Mouse (Mus musculus) ES-E14 (cell line): Measurements from ENCODE around the gene Nlk. TPM values are rescaled to one million over a fixed set of nuclear protein-coding genes. Genes with fewer than 3 reads are reported as not detected.

Source experiments
- DNase-seq: peaks from one replicate; pipeline ENCODE4 v3.0.0-alpha.2; 2013; ENCODE audit warnings: low read depth, low spot score
- H3K27ac ChIP-seq: 2 replicates; pipeline ENCODE4 v1.5.1; 2012; ENCODE audit warnings: low read depth, mild to moderate bottlenecking, low read length, moderate library complexity, mixed read lengths; ENCODE audit not compliant: poor library complexity, insufficient read depth, severe bottlenecking
- H3K36me3 ChIP-seq: 2 replicates; pipeline ENCODE4 v1.6.1; 2012; ENCODE audit warnings: mild to moderate bottlenecking, low read length, moderate library complexity, mixed read lengths; ENCODE audit not compliant: control insufficient read depth, poor library complexity, insufficient read depth, severe bottlenecking
- H3K4me1 ChIP-seq, 2 experiments: fragments of 150-350 bp in 1 of 2; sonication (generic) in 1 of 2; 2 replicates each; pipeline ENCODE4 v1.6.1; 2012; ENCODE audit warnings: low read length in 2 of 2, mild to moderate bottlenecking in 1 of 2, mixed read lengths in 1 of 2; ENCODE audit not compliant: control insufficient read depth in 2 of 2, insufficient read depth in 2 of 2, poor library complexity in 1 of 2
- H3K4me3 ChIP-seq, 2 experiments: fragments of 150-350 bp in 1 of 2; sonication (generic) in 1 of 2; 2 replicates each; pipeline ENCODE4 v1.5.1; 2012; ENCODE audit warnings: low read length in 2 of 2, low read depth in 1 of 2, mild to moderate bottlenecking in 1 of 2, mixed read lengths in 1 of 2; ENCODE audit not compliant: insufficient read depth in 1 of 2, poor library complexity in 1 of 2, severe bottlenecking in 1 of 2
- H3K9ac ChIP-seq: 2 replicates; pipeline ENCODE4 v1.6.1; 2012; ENCODE audit warnings: low read depth, mild to moderate bottlenecking, low read length, mixed read lengths; ENCODE audit not compliant: poor library complexity, insufficient read depth, severe bottlenecking
- H3K9me3 ChIP-seq: fragments of 150-350 bp; sonication (generic); 2 replicates; pipeline ENCODE4 v1.6.1; 2012; ENCODE audit warnings: low read depth, mild to moderate bottlenecking, low read length; ENCODE audit not compliant: control insufficient read depth, insufficient read depth
- CHD2 ChIP-seq: IDR thresholded peaks from 2 replicates; pipeline ENCODE4 v1.6.1; 2014; ENCODE audit warnings: mild to moderate bottlenecking, low read depth, low read length, inconsistent platforms
- HCFC1 ChIP-seq: IDR thresholded peaks from 2 replicates; pipeline ENCODE4 v1.6.1; 2012; ENCODE audit warnings: low read length, inconsistent platforms, borderline replicate concordance; ENCODE audit not compliant: insufficient read depth
- MAFK ChIP-seq: IDR thresholded peaks from 2 replicates; pipeline ENCODE4 v1.6.1; 2014; ENCODE audit warnings: mild to moderate bottlenecking, low read depth, low read length, inconsistent platforms; ENCODE audit not compliant: insufficient read depth
- ZC3H11A ChIP-seq: IDR thresholded peaks from 2 replicates; pipeline ENCODE4 v1.6.1; 2012; ENCODE audit warnings: low read depth, mild to moderate bottlenecking, inconsistent platforms, low read length, borderline replicate concordance
- ZNF384 ChIP-seq: IDR thresholded peaks from 2 replicates; pipeline ENCODE4 v1.6.1; 2012; ENCODE audit warnings: low read depth, low read length, inconsistent platforms
- in situ Hi-C, 2 experiments: fragments of 600-800 bp; cut with MboI; formaldehyde crosslinking; loops; one replicate each; pipeline ENCODE4 v1.15.1; 2025; ENCODE audit warnings: low sequenced_read_pairs in 2 of 2, inconsistent platforms in 1 of 2; ENCODE audit not compliant: unreplicated experiment in 2 of 2
- total RNA-seq: library from RNA; depleted of rRNA; stranded (reverse); fragments of 300-350 nt; gene quantifications from 2 replicates; pipeline ENCODE4 v1.2.3, GENCODE M21; 2012

The Nlk gene
- total RNA-seq, 1 experiment: 24.7 TPM

DNA sequence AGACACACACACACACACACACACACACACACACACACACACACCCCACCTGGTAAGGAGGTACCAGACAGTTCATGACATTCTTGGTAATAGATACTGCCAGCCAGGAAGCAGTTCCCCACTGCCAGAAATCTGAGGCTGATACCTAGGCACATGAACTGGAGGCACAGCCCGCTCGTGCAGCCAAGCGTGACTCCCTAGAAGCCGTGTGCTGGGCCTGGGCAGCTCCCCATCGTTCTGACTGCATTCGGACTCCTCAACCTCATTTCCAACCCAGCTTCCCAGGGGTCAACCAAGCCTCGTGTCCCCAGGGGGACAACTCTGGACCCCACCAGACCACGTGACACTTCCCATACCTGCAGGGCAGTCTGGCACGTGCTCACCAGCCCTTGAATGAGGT is 168.5 kb downstream of the Nlk start:
- Histone ChIP-seq H3K4me3 (no peak overlapping the region), H3K36me3 (peaks cover 48% of the 10 kb centered on the region), H3K27ac (no peak overlapping the region), H3K4me1 (no peaks in the 10 kb centered on the region), H3K9ac (no peak overlapping the region), H3K9me3 (no peaks in the 10 kb centered on the region)
- in situ Hi-C loops: no loop called here
- no peak for DNase-seq
- TF ChIP-seq CHD2: no peak
- TF ChIP-seq HCFC1: no peak
- no peak for TF ChIP-seq ZNF384
- TF ChIP-seq ZC3H11A: no peak
- no peak for TF ChIP-seq MAFK

GRCm38 (mm10) chr11:78524838-78525237 is 172.3 kb downstream of the Nlk start:
- H3K4me1 ChIP-seq: no peaks in the 10 kb centered on the region
- H3K36me3 ChIP-seq: peaks cover 75% of the 10 kb centered on the region
- H3K27ac ChIP-seq: no peak overlapping the region
- no peak for DNase-seq
- H3K9me3 ChIP-seq: no peaks in the 10 kb centered on the region
- no peak overlapping the region for H3K4me3 ChIP-seq
- in situ Hi-C loops: no loop called here
- no peak for TF ChIP-seq ZNF384
- no peak for TF ChIP-seq MAFK
- TF ChIP-seq HCFC1: no peak
- no peak overlapping the region for H3K9ac ChIP-seq

- no peak for TF ChIP-seq CHD2
- no peak for TF ChIP-seq HCFC1
- TF ChIP-seq ZNF384: no peak
- no peak for TF ChIP-seq ZC3H11A
- TF ChIP-seq MAFK: no peak
- in situ Hi-C loops: no loop called here
- H3K36me3 ChIP-seq: peaks cover 79% of the 10 kb centered on the region
- H3K4me1 ChIP-seq: peaks cover 0 to 2% of the 10 kb centered on the region in 2 experiments; a peak in 1 of 4 replicates
- DNase-seq: no peak
- H3K9ac ChIP-seq: no peak overlapping the region
- H3K4me3 ChIP-seq: no peak overlapping the region
- no peak overlapping the region for H3K27ac ChIP-seq
- H3K9me3 ChIP-seq: no peaks in the 10 kb centered on the region
These were observed 173.8 kb downstream of the Nlk start for GRCm38 (mm10) chr11:78523241-78523955.

DNA sequence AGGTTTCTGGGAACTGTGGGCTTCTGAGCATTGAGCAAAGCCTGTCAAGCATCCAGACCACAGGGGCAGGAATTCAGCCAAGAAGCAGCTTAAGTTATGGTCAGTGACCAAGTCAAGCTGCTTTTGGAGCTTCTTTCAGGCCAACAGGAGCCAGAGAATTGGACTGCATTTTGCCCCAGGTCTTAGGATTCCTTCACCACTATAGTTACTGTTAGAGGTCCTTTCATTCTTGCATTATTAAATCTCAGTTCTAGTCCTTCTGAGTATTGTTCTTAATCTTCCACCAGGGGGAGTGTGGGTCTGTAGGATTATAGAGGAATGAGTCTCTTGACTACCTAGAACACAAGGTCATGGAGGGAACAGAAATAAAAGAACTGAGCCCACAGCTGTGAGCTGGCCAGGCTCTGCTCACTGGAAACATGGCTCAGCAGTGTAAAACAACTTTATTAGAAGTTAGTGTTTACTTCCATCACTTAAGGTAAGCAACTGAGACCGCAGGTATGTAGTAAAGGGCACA is 174.6 kb downstream of the Nlk start:
- Histone ChIP-seq H3K9ac (no peak overlapping the region), H3K9me3 (no peaks in the 10 kb centered on the region), H3K4me3 (no peak overlapping the region), H3K27ac (no peak overlapping the region), H3K36me3 (peaks cover 80% of the 10 kb centered on the region), H3K4me1 (peaks cover 0 to 2% of the 10 kb centered on the region in 2 experiments; a peak in 1 of 4 replicates)
- no peak for DNase-seq
- TF ChIP-seq CHD2 (no peak), HCFC1 (no peak), ZNF384 (no peak), MAFK (no peak), ZC3H11A (no peak)
- in situ Hi-C loops: no loop called here
